ENCODE assay signal across 8 mouse cellular contexts in genomic region chr2:168114699-168115350, GRCm38 (mm10). TPM values are rescaled to one million over a fixed set of nuclear protein-coding genes. Genes with fewer than 3 reads are reported as not detected.
A peak's percentile ranks its signal among the peaks of the same experiment; 100 is the strongest.
DNase-seq lines count a peak whose midpoint lies in the region; ATAC-seq and TF ChIP-seq lines count a peak whose summit lies in the region.

No protein-coding gene starts in this region.

- H3K4me2 ChIP-seq in forebrain, embryonic 11.5 days (ENCODE audit: low read depth, low read length, severe bottlenecking), result no peak overlapping the region
- H3K4me2 ChIP-seq in heart, embryonic 15.5 days, result 0 out of 2 replicates have a peak overlapping the region, but pooled peaks have one; percentile 13
- no peak overlapping the region for H3K4me2 ChIP-seq in kidney, postnatal 0 days (ENCODE audit: low read length)
- H3K4me2 ChIP-seq in liver, embryonic 16.5 days (ENCODE audit: low read depth, low read length), result no peak overlapping the region
- H3K4me2 ChIP-seq in neural tube, embryonic 15.5 days, result no peak overlapping the region

- H3K4me3 ChIP-seq in forebrain, embryonic 11.5 days (ENCODE audit: low read depth, low read length), result no peak overlapping the region
- H3K4me3 ChIP-seq in heart, embryonic 15.5 days, result no peak overlapping the region
- H3K4me3 ChIP-seq in kidney, postnatal 0 days (replicated peaks; ENCODE audit: low read depth, low read length), result no peak overlapping the region
- no peak overlapping the region for H3K4me3 ChIP-seq in liver, embryonic 16.5 days (ENCODE audit: low read depth, low read length)
- no peak overlapping the region for H3K4me3 ChIP-seq in neural tube, embryonic 15.5 days (replicated peaks)

- peak; percentile 72 for ATAC-seq in forebrain, embryonic 11.5 days (replicated peaks; ENCODE audit: low FRiP score)
- peak; percentile 85 for ATAC-seq in heart, embryonic 15.5 days (replicated peaks; ENCODE audit: insufficient number of reproducible peaks, insufficient read depth, low FRiP score, low read depth)
- ATAC-seq in kidney, postnatal 0 days (replicated peaks; ENCODE audit: low FRiP score, low read depth), result peak; percentile 80
- ATAC-seq in liver, embryonic 16.5 days (ENCODE audit: low read depth), result peak; percentile 53
- ATAC-seq in neural tube, embryonic 15.5 days (ENCODE audit: low FRiP score), result peak; percentile 48; the same call in 1 of the 2 replicates

- H3K36me3 ChIP-seq in forebrain, embryonic 11.5 days (ENCODE audit: control insufficient read depth, insufficient read depth, low read length), result no peaks in the 10 kb centered on the region
- no peaks in the 10 kb centered on the region for H3K36me3 ChIP-seq in heart, embryonic 15.5 days
- no peaks in the 10 kb centered on the region for H3K36me3 ChIP-seq in kidney, postnatal 0 days (ENCODE audit: insufficient read depth, low read length)
- no peaks in the 10 kb centered on the region for H3K36me3 ChIP-seq in liver, embryonic 16.5 days (ENCODE audit: control insufficient read depth, insufficient read depth)
- no peaks in the 10 kb centered on the region for H3K36me3 ChIP-seq in neural tube, embryonic 15.5 days

- H3K4me1 ChIP-seq in forebrain, embryonic 11.5 days (replicated peaks; ENCODE audit: control insufficient read depth, insufficient read depth, low read length), result peaks cover 8% of the 10 kb centered on the region
- H3K4me1 ChIP-seq in heart, embryonic 15.5 days (replicated peaks), result peaks cover 24% of the 10 kb centered on the region
- peaks cover 8% of the 10 kb centered on the region; the same call in 1 of the 2 replicates for H3K4me1 ChIP-seq in kidney, postnatal 0 days (replicated peaks; ENCODE audit: insufficient read depth, low read length)
- peaks cover 17% of the 10 kb centered on the region; the same call in 1 of the 2 replicates for H3K4me1 ChIP-seq in liver, embryonic 16.5 days (ENCODE audit: control insufficient read depth, low read depth, low read length)
- peaks cover 17% of the 10 kb centered on the region for H3K4me1 ChIP-seq in neural tube, embryonic 15.5 days

- H3K27me3 ChIP-seq in forebrain, embryonic 11.5 days (ENCODE audit: control insufficient read depth, insufficient read depth, low read length), result peaks cover 2% of the 10 kb centered on the region; the same call in 1 of the 2 replicates
- peaks cover 11% of the 10 kb centered on the region; the same call in 1 of the 2 replicates for H3K27me3 ChIP-seq in heart, embryonic 15.5 days
- H3K27me3 ChIP-seq in kidney, postnatal 0 days (ENCODE audit: insufficient read depth, low read length), result no peaks in the 10 kb centered on the region
- H3K27me3 ChIP-seq in liver, embryonic 16.5 days (ENCODE audit: control insufficient read depth, insufficient read depth, low read depth, low read length), result peaks cover 2% of the 10 kb centered on the region; the same call in 1 of the 2 replicates
- peaks cover 3% of the 10 kb centered on the region; the same call in 1 of the 2 replicates for H3K27me3 ChIP-seq in neural tube, embryonic 15.5 days (replicated peaks)

- peak; percentile 57 to 74 for DNase-seq in spleen, postnatal 4 days (ENCODE audit: low spot score in 2 of 2)
- no peak for DNase-seq in spleen, postnatal 14 days (ENCODE audit: low spot score in 2 of 2)
- DNase-seq in forebrain, embryonic 11.5 days (ENCODE audit: low spot score), result peak; percentile 92
- peak; percentile 96 for DNase-seq in kidney, postnatal 0 days (ENCODE audit: low spot score)
- DNase-seq in urinary bladder, adult 2 months (ENCODE audit: low spot score), result peak; percentile 66

- peak; percentile 81 for TF ChIP-seq CTCF in kidney, postnatal 0 days (IDR thresholded peaks at IDR 0.05; ENCODE audit: low read depth)

- 14% methylated on average over 17 of the region's 17 CpGs for WGBS in forebrain, embryonic 11.5 days
- 16% methylated on average over 17 of the region's 17 CpGs for WGBS in heart, embryonic 15.5 days
- 20% methylated on average over 17 of the region's 17 CpGs for WGBS in kidney, postnatal 0 days
- WGBS in liver, embryonic 16.5 days (ENCODE audit: insufficient replicate concordance), result 38% methylated on average over 17 of the region's 17 CpGs
- 22% methylated on average over 17 of the region's 17 CpGs for WGBS in neural tube, embryonic 15.5 days

- H3K27ac ChIP-seq in forebrain, embryonic 11.5 days (ENCODE audit: low read depth, low read length), result no peak overlapping the region
- peak overlapping the region; percentile 72 for H3K27ac ChIP-seq in heart, embryonic 15.5 days
- H3K27ac ChIP-seq in kidney, postnatal 0 days, result peak overlapping the region; percentile 76
- no peak overlapping the region for H3K27ac ChIP-seq in liver, embryonic 16.5 days (ENCODE audit: low read length)
- no peak overlapping the region for H3K27ac ChIP-seq in neural tube, embryonic 15.5 days (replicated peaks)

- peak overlapping the region; percentile 49; the same call in 1 of the 2 replicates for H3K9ac ChIP-seq in forebrain, embryonic 11.5 days (ENCODE audit: low read length)
- H3K9ac ChIP-seq in heart, embryonic 15.5 days, result peak overlapping the region; percentile 36
- no peak overlapping the region for H3K9ac ChIP-seq in kidney, postnatal 0 days (ENCODE audit: low read depth, low read length)
- H3K9ac ChIP-seq in liver, embryonic 16.5 days (ENCODE audit: low read depth, low read length), result no peak overlapping the region
- no peak overlapping the region for H3K9ac ChIP-seq in neural tube, embryonic 15.5 days (replicated peaks)

- H3K9me3 ChIP-seq in forebrain, embryonic 11.5 days (ENCODE audit: control insufficient read depth, low read length), result no peaks in the 10 kb centered on the region
- H3K9me3 ChIP-seq in heart, embryonic 15.5 days (replicated peaks), result no peaks in the 10 kb centered on the region
- no peaks in the 10 kb centered on the region for H3K9me3 ChIP-seq in kidney, postnatal 0 days (replicated peaks; ENCODE audit: low read length)
- H3K9me3 ChIP-seq in liver, embryonic 16.5 days (replicated peaks; ENCODE audit: control insufficient read depth, low read length), result no peaks in the 10 kb centered on the region
- no peaks in the 10 kb centered on the region for H3K9me3 ChIP-seq in neural tube, embryonic 15.5 days (replicated peaks)

RNA-seq across cellular contexts. Expression of gene Pard6b, which starts 34.0 kb away (rescaled TPM):
- 12.4 and 13.7 TPM in 2 replicates for polyA plus RNA-seq in forebrain, embryonic 11.5 days (2014; fragmentation: Nextera tagmentation; extraction: Ambion mirVana)
- polyA plus RNA-seq in heart, embryonic 15.5 days (2015; fragmentation: Nextera tagmentation; extraction: Ambion mirVana), result 5.3 and 7.1 TPM in 2 replicates
- polyA plus RNA-seq in kidney, postnatal 0 days (2015; fragmentation: Nextera tagmentation; extraction: Ambion mirVana), result 28.6 and 29.6 TPM in 2 replicates
- 2.3 and 2.7 TPM in 2 replicates for polyA plus RNA-seq in liver, embryonic 16.5 days (2015; fragmentation: Nextera tagmentation; extraction: Ambion mirVana)
- polyA plus RNA-seq in neural tube, embryonic 15.5 days (2015; fragmentation: Nextera tagmentation; extraction: Ambion mirVana), result 6.6 and 6.8 TPM in 2 replicates
- polyA plus RNA-seq in urinary bladder, adult 2 months (2012; rRNA removed), result 6.3 and 8.3 TPM in 2 replicates

Comparison
In these comparisons a context has a peak if more than half of its experiments do, and no peak if none do; other contexts are left out.
1. DNase-seq: peak in spleen, postnatal 4 days (2 of 2), forebrain, embryonic 11.5 days (single experiment), kidney, postnatal 0 days (single experiment) and urinary bladder, adult 2 months (single experiment); none in spleen, postnatal 14 days (0 of 2).
2. H3K27ac ChIP-seq: peak in heart, embryonic 15.5 days (single experiment) and kidney, postnatal 0 days (single experiment); none in forebrain, embryonic 11.5 days (single experiment), liver, embryonic 16.5 days (single experiment) and neural tube, embryonic 15.5 days (single experiment).
3. H3K9ac ChIP-seq: peak in forebrain, embryonic 11.5 days (single experiment) and heart, embryonic 15.5 days (single experiment); none in kidney, postnatal 0 days (single experiment), liver, embryonic 16.5 days (single experiment) and neural tube, embryonic 15.5 days (single experiment).
4. Peak in every context shown above with its lines, with median percentiles within 50 percentile points of each other: ATAC-seq.